Mouse (Mus musculus): ENCODE data around the gene Trmt44. TPM values are rescaled to one million over a fixed set of nuclear protein-coding genes. Genes with fewer than 3 reads are reported as not detected.

Trmt44 gene
- polyA plus RNA-seq, 1 experiment from 2014 or later: 8.7 TPM

GRCm38 (mm10) chr5:35525469-35526123 lies 49.3 kb downstream of the Trmt44 start, which contains the start of gene Cpz:
Gene Cpz (minus strand): TSS chr5:35525698.
- 1% methylated on average over 29 of the region's 29 CpGs for WGBS

GRCm38 (mm10) chr5:35524381-35524780 lies 50.5 kb downstream of the Trmt44 start:
- Histone ChIP-seq H3K27me3 (ENCODE audit: low read depth, poor library complexity, severe bottlenecking) (peaks cover 61% of the 10 kb centered on the region), H3K36me3 (no peaks in the 10 kb centered on the region), H3K27ac (replicated peaks) (no peak overlapping the region), H3K4me3 (no peak overlapping the region; the same call in 1 of the 2 replicates), H3K4me1 (peaks cover 30% of the 10 kb centered on the region), H3K9me3 (replicated peaks) (no peaks in the 10 kb centered on the region)
- WGBS: 73% methylated on average over 2 of the region's 2 CpGs
- no peak for DNase-seq (ENCODE audit: low spot score)

More at GRCm38 (mm10) chr5:35525469-35526123, 49.3 kb downstream of the Trmt44 start, which contains the start of gene Cpz:
- DNase-seq (ENCODE audit: low spot score): peak; percentile 91
- Histone ChIP-seq H3K27me3 (ENCODE audit: low read depth, poor library complexity, severe bottlenecking) (peaks cover 57% of the 10 kb centered on the region), H3K4me3 (peak within 1 kb of the TSS; percentile 56), H3K9me3 (replicated peaks) (no peaks in the 10 kb centered on the region), H3K27ac (replicated peaks) (peak within 1 kb of the TSS; percentile 84), H3K4me1 (peaks cover 30% of the 10 kb centered on the region), H3K36me3 (no peaks in the 10 kb centered on the region)

GRCm38 (mm10) chr5:35523735-35524134 lies 51.1 kb downstream of the Trmt44 start:
- H3K9me3 ChIP-seq (replicated peaks): no peaks in the 10 kb centered on the region
- H3K4me1 ChIP-seq: peaks cover 30% of the 10 kb centered on the region
- DNase-seq (ENCODE audit: low spot score): peak; percentile 80
- WGBS: 4% methylated on average over 5 of the region's 5 CpGs
- no peak overlapping the region for H3K4me3 ChIP-seq
- H3K36me3 ChIP-seq: no peaks in the 10 kb centered on the region
- no peak overlapping the region for H3K27ac ChIP-seq (replicated peaks)
- H3K27me3 ChIP-seq (ENCODE audit: low read depth, poor library complexity, severe bottlenecking): peaks cover 61% of the 10 kb centered on the region

GRCm38 (mm10) chr5:35516781-35517180 lies 58.1 kb downstream of the Trmt44 start:
- no peak for DNase-seq (ENCODE audit: low spot score)
- Histone ChIP-seq H3K36me3 (no peaks in the 10 kb centered on the region), H3K4me3 (no peak overlapping the region), H3K27me3 (ENCODE audit: low read depth, poor library complexity, severe bottlenecking) (peaks cover 14% of the 10 kb centered on the region), H3K4me1 (0 out of 2 replicates have a peak, but pooled peaks cover 3% of the 10 kb centered on the region), H3K9me3 (replicated peaks) (no peaks in the 10 kb centered on the region), H3K27ac (replicated peaks) (no peak overlapping the region)
- WGBS: 91% methylated on average over 11 of the region's 11 CpGs

GRCm38 (mm10) chr5:35510589-35510988 lies 64.3 kb downstream of the Trmt44 start:
- 26% methylated on average over 5 of the region's 5 CpGs for WGBS
- peak; percentile 71 for DNase-seq (ENCODE audit: low spot score)
- Histone ChIP-seq H3K27me3 (ENCODE audit: low read depth, poor library complexity, severe bottlenecking) (peaks cover 43% of the 10 kb centered on the region), H3K36me3 (no peaks in the 10 kb centered on the region), H3K4me1 (0 out of 2 replicates have a peak, but pooled peaks cover 3% of the 10 kb centered on the region), H3K9me3 (replicated peaks) (no peaks in the 10 kb centered on the region), H3K27ac (replicated peaks) (no peak overlapping the region), H3K4me3 (no peak overlapping the region)

Other genes starting within 250 kb of the Trmt44 start
- 0.14 and 0.99 TPM in 2 replicates for gene Hmx1, start 186.0 kb downstream of the Trmt44 start, polyA plus RNA-seq (2016; fragmentation: Nextera tagmentation; extraction: Ambion mirVana)
- 3.5 and 4.9 TPM in 2 replicates for gene Cpz, start 49.4 kb downstream of the Trmt44 start, polyA plus RNA-seq (2016; fragmentation: Nextera tagmentation; extraction: Ambion mirVana)
- gene Acox3, start 8.0 kb upstream of the Trmt44 start, polyA plus RNA-seq (2016; fragmentation: Nextera tagmentation; extraction: Ambion mirVana): 10.2 and 16.1 TPM in 2 replicates
- gene Htra3, start 104.7 kb upstream of the Trmt44 start, polyA plus RNA-seq (2016; fragmentation: Nextera tagmentation; extraction: Ambion mirVana): 5.2 and 7.6 TPM in 2 replicates
- 3.6 and 3.8 TPM in 2 replicates for gene Sh3tc1, start 164.9 kb upstream of the Trmt44 start, polyA plus RNA-seq (2016; fragmentation: Nextera tagmentation; extraction: Ambion mirVana)
- 0.62 and 0.84 TPM in 2 replicates for gene Ablim2, start 182.8 kb upstream of the Trmt44 start, polyA plus RNA-seq (2016; fragmentation: Nextera tagmentation; extraction: Ambion mirVana)